11 mouse cellular contexts compared by ENCODE assay signal in genomic region chr6:58929911-58930431, GRCm38 (mm10). TPM values are rescaled to one million over a fixed set of nuclear protein-coding genes. Genes with fewer than 3 reads are reported as not detected.
A peak's percentile ranks its signal among the peaks of the same experiment; 100 is the strongest.
DNase-seq lines count a peak whose midpoint lies in the region; ATAC-seq and TF ChIP-seq lines count a peak whose summit lies in the region.
"Had no signal": no experiment of that assay in that cellular context is flagged by ENCODE, and none has a peak within 500 bp of the region (broad histone marks: within the 10 kb centered on the region; RNA-seq: fewer than 3 reads in every experiment).

No protein-coding gene starts in this region.

- TF ChIP-seq EP300 in heart, adult 2 months (IDR thresholded peaks at IDR 0.05; ENCODE audit: insufficient read depth, low read depth, low read length): 0 out of 2 replicates have a peak, but pooled peaks have one; percentile 11

- H3K36me3 ChIP-seq in heart, adult 2 months (ENCODE audit: control insufficient read depth, insufficient read depth, low read length): no peaks in the 10 kb centered on the region
- peaks cover 4% of the 10 kb centered on the region; the same call in 1 of the 2 replicates for H3K36me3 ChIP-seq in heart, embryonic 12.5 days
- H3K36me3 ChIP-seq in intestine, embryonic 16.5 days (ENCODE audit: control insufficient read depth, insufficient read depth, low read length): no peaks in the 10 kb centered on the region
- H3K36me3 ChIP-seq: liver, embryonic 15.5 days; neural tube, embryonic 13.5 days had no signal

- no peak overlapping the region for H3K4me2 ChIP-seq in heart, embryonic 12.5 days
- no peak overlapping the region for H3K4me2 ChIP-seq in intestine, embryonic 16.5 days (ENCODE audit: low read depth, low read length)
- H3K4me2 ChIP-seq: liver, embryonic 15.5 days; neural tube, embryonic 13.5 days had no signal

- peak overlapping the region; percentile 58 for H3K27ac ChIP-seq in heart, adult 2 months
- H3K27ac ChIP-seq in heart, embryonic 12.5 days (ENCODE audit: poor library complexity, severe bottlenecking): no peak overlapping the region
- H3K27ac ChIP-seq in intestine, embryonic 16.5 days (ENCODE audit: low read length): no peak overlapping the region
- H3K27ac ChIP-seq: liver, embryonic 15.5 days; neural tube, embryonic 13.5 days; stomach, postnatal 0 days had no signal

- no peaks in the 10 kb centered on the region for H3K9me3 ChIP-seq in heart, embryonic 12.5 days (replicated peaks)
- no peaks in the 10 kb centered on the region for H3K9me3 ChIP-seq in intestine, embryonic 16.5 days (ENCODE audit: control insufficient read depth, low read length)
- H3K9me3 ChIP-seq: liver, embryonic 15.5 days; neural tube, embryonic 13.5 days had no signal

- H3K79me2 ChIP-seq in heart, adult 2 months (replicated peaks; ENCODE audit: control insufficient read depth, insufficient read depth, low read length): no peaks in the 10 kb centered on the region

- no peak for TF ChIP-seq CTCF in heart, adult 2 months (IDR thresholded peaks at IDR 0.05)

- H3K27me3 ChIP-seq in heart, adult 2 months (ENCODE audit: control insufficient read depth, insufficient read depth, low read length): no peaks in the 10 kb centered on the region
- no peaks in the 10 kb centered on the region for H3K27me3 ChIP-seq in heart, embryonic 12.5 days (replicated peaks)
- H3K27me3 ChIP-seq in intestine, embryonic 16.5 days (replicated peaks; ENCODE audit: control insufficient read depth, insufficient read depth, low read length): no peaks in the 10 kb centered on the region
- H3K27me3 ChIP-seq: liver, embryonic 15.5 days; neural tube, embryonic 13.5 days had no signal

- H3K4me3 ChIP-seq in heart, adult 2 months: no peak overlapping the region
- H3K4me3 ChIP-seq in heart, embryonic 12.5 days: no peak overlapping the region
- H3K4me3 ChIP-seq in intestine, embryonic 16.5 days (ENCODE audit: low read length): no peak overlapping the region
- H3K4me3 ChIP-seq: liver, embryonic 15.5 days; neural tube, embryonic 13.5 days had no signal

- 55% methylated on average over 9 of the region's 9 CpGs for WGBS in heart, adult 2 months
- 77% methylated on average over 9 of the region's 9 CpGs for WGBS in heart, embryonic 12.5 days
- WGBS in intestine, embryonic 16.5 days: 83% methylated on average over 9 of the region's 9 CpGs

- no peak for ATAC-seq in heart, embryonic 12.5 days (ENCODE audit: insufficient number of reproducible peaks, low FRiP score)
- ATAC-seq in megakaryocyte-erythroid progenitor cell, adult 5-6 weeks (replicated peaks; ENCODE audit: low FRiP score, low TSS enrichment, poor library complexity, severe bottlenecking): no peak
- ATAC-seq in intestine, embryonic 16.5 days: no peak

- 0 out of 2 replicates have a peak, but pooled peaks have one; percentile 29 for TF ChIP-seq POLR2A in heart, adult 2 months (IDR thresholded peaks at IDR 0.05; ENCODE audit: insufficient read depth, low read depth, low read length)

- peak; percentile 71 to 77 for DNase-seq in heart, adult 2 months
- DNase-seq in adrenal gland, postnatal 10 days: peak; percentile 75
- peak; percentile 28 to 53 for DNase-seq in cerebellum, postnatal 10 days
- peak; percentile 62 to 72 for DNase-seq in heart, postnatal 14 days
- no peak for DNase-seq in ovary, postnatal 14 days (ENCODE audit: low spot score)

- H3K4me1 ChIP-seq in heart, adult 2 months (ENCODE audit: control insufficient read depth, insufficient read depth, low read length): peaks cover 10% of the 10 kb centered on the region
- H3K4me1 ChIP-seq in heart, embryonic 12.5 days (replicated peaks): peaks cover 14% of the 10 kb centered on the region
- no peaks in the 10 kb centered on the region for H3K4me1 ChIP-seq in intestine, embryonic 16.5 days (ENCODE audit: control insufficient read depth, insufficient read depth, low read length)
- H3K4me1 ChIP-seq: liver, embryonic 15.5 days had no signal

- H3K9ac ChIP-seq in heart, adult 2 months (ENCODE audit: low read depth, low read length): no peak overlapping the region
- no peak overlapping the region for H3K9ac ChIP-seq in heart, embryonic 12.5 days
- no peak overlapping the region for H3K9ac ChIP-seq in intestine, embryonic 16.5 days (ENCODE audit: low read depth, low read length)
- H3K9ac ChIP-seq: liver, embryonic 15.5 days; neural tube, embryonic 13.5 days had no signal

- intact Hi-C loops in heart, adult 2 months (cut with DNase I): no loop called here
- intact Hi-C loops in heart, postnatal 14 days (cut with DNase I): loop anchor here (5.0 kb wide), 1 partner anchor 87 kb away; no protein-coding TSS in a partner anchor

RNA-seq across cellular contexts. Expression of gene Nap1l5, which starts 23.1 kb away (rescaled TPM):
- total RNA-seq in heart, adult 2 months (2021): 1 to 10 TPM in 1 of 2 experiments, under 1 TPM in 1; 0.63 to 1.6 TPM
- 0.78 and 1.4 TPM in 2 replicates for polyA plus RNA-seq in heart, adult 2 months (2012; rRNA removed)
- polyA plus RNA-seq in heart, embryonic 12.5 days (2016; fragmentation: Nextera tagmentation; extraction: Ambion mirVana): 1.6 and 1.9 TPM in 2 replicates
- total RNA-seq in adrenal gland, postnatal 10 days (2021): 10 to 100 TPM; 31.5 to 34.2 TPM
- under 1 TPM; 0.17 to 0.96 TPM for total RNA-seq in heart, postnatal 14 days (2021)
- not detected in 2 replicates for total RNA-seq in megakaryocyte-erythroid progenitor cell, adult 5-6 weeks (2014; fragmentation: Nextera tagmentation)
- not detected in 2 replicates for total RNA-seq in megakaryocyte-erythroid progenitor cell, adult 5-6 weeks (2017)
- 10.6 and 11.1 TPM in 2 replicates for polyA plus RNA-seq in intestine, embryonic 16.5 days (2015; fragmentation: Nextera tagmentation; extraction: Ambion mirVana)

Comparison
In these comparisons a context has a peak if more than half of its experiments do, and no peak if none do; other contexts are left out.
1. RNA of gene Nap1l5, which starts 23.1 kb away (total RNA-seq): 31.5 to 34.2 TPM in adrenal gland, postnatal 10 days; 0.63 to 1.6 TPM in heart, adult 2 months, 0.17 to 0.96 TPM in heart, postnatal 14 days and not detected in megakaryocyte-erythroid progenitor cell, adult 5-6 weeks; every median in the first group is over 10 times any median in the second.